Mouse (Mus musculus): ENCODE results near the gene Zfp87.

Zfp87 gene

DNA sequence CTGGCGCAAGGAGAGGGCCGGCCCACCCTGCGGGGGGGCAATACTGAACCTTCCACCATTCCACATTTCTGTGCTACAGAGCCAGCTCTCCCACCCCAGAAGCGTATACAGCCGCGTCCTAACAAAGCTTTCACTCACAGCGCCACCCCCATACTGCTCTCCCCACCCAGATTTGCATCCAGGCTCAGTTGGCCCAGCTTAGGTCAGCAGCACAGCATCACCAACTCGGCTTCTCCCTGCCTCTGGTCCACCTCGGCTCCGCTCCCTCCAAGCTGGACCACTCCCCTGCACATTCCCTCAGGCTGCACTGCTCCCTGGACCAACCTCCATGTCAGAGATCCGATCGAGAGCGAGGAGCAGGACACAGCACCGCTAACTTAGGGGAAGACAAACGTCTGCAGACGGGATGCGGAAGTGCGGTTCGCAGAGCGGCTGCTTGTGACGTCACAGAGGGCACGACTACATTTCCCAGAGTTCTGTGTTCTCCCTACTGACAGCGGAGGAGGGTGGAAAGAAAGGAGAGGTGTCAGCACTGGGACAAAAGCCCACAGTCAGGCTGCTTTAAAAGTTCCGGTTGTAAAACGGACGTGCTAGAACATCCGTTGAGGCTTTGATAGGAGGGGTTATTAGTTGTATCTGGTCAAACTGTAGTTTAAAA is at the start of gene Zfp87, which contains the start of gene Gm26965:
Gene Zfp87, minus strand, starts transcription at position 425 of the 658 bp plus-strand sequence.
Gene Gm26965, minus strand, starts transcription at position 399 of the 658 bp plus-strand sequence.
- peak; percentile 92 for DNase-seq

DNA sequence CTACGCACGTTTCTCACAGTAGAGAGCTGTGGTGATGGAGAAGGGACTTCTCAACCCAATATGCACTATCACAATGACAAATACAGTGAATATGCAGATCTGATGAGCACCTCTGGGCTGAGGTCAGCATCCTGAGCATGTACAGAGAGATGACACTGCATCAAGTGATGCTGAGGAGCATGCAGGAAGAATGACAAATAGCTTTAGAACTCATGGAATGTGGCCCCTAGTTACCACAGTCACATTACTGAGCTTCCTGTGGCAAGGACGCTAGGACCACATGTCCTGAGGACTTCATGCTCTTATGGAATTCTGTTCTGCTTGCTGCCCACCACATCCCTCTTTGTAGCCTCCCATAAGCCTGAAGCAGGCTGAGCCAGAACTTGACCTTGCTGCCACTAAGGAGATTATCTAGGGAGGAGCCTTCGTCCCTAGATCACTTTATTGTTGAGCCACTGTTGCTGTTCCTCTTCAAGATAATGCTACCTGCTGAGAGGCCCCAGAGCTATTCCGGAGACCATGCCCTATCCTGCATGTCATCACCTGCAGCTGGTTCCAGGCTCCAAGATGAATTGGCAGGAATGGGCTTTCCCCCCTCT is 46.7 kb upstream of the Zfp87 start:
- DNase-seq, result no peak

DNA sequence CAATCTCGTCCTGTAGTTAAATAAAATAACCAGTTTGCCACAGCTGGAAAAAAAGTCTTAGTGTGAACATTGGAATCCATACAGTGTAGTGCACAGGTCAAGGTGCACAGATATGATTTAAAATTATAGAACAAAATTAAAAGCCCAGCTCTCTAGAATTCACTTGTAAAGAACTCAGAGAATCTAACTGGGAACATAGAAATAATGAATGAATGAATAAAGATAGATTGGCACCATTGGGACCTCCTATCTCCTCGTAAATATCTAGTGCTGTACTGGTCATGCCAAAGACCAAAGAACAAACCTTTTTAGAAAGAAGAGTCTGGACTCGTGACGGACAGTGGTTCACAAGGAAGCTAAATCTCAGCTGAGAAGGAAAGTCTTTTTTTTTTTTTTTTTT is 27.8 kb upstream of the Zfp87 start, which contains the start of gene Zfp748:
Gene Zfp748, minus strand, starts transcription at position 101 of the 400 bp plus-strand sequence.
- DNase-seq, result no peak

DNA sequence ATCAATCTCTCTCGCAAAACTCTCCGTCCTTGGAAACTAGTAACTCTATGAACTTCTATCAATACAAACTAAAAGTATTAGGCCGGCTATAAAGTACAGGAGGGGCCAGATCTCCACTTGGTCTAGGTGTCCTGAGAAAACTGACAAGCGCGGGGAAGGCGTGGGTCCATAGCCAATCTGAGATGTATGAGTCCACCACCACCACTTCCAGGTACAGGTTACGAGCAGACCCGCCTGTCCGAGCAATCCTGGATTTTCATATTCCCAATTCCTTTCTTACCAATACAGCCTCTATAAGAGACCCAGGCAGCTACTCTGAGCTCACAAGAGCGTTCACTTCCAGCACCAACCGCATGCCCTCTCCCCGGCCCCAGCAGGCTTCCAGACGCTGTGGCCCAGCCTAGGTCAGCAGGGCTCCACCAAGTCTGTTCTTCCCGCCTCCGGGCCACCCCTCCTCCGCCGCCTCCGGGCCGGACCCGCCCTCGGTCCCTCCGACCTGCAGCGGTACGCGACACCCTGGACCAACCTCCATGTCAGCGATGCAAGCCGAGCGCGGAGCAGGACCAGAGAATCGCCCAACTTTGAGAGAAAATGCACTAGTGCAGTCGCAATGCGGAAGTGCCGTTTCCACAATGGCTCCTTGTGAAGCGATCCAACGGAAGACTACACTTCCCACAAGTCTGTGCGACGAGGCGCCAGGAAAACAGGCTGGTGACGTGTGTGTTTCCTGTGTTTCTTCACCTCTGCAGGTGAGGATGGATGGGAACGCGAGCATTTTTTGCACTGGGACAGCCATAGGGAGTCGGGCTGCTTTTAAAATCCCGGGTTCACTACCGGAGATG is 26.7 kb upstream of the Zfp87 start:
- peak; percentile 90 for DNase-seq

DNA sequence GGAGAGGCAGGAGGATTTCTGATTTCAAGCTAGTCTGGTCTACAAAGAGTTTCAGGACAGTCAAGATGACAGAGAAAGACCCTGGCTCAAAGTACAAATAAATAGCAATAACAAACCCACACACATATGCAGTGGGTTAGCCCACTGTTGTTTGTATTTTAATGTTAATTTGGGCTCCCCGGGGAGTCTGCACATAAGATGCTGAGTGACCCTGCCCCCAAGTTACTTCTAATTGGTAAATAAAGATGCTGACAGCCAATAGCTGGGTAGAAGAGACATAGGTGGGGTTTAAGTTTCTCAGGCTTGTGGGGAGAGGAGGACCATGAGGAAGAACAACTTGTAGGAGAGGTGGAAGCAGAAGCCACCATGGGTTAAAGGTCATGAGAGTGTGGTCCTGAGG is 20.0 kb upstream of the Zfp87 start:
- DNase-seq, result no peak

DNA sequence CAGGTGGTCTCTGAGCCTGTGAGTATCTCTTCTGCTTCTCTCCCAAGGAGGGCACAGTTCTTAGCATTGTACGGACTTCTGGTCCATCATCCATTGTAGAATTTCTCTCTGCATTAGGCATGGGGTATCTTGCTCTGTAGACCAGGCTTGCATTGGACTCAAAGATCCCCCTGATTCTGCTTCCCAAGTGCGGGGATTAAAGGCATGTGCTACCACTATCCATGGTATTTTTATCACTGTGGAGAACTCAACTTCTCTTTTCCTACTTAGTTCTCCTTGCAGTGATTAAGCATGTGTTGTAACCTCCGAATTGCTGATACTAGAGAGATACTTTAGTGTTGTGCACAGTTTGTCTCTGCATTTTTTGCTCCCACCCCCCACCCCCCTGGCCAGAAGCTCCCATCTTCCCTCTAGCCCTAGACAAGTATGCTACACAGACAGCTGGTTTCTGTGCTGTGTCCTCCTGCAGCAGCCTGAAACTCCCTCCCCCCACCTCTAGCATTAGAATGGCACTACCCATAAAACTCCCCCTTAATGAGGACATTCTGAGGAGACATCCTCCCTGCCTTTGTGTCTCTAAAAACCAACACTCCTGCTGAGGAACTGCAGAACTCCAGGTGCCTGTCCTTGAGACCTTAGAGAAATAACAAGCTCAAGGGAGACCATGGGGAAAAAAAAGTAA is 1.2 kb upstream of the Zfp87 start:
- DNase-seq, result no peak

DNA sequence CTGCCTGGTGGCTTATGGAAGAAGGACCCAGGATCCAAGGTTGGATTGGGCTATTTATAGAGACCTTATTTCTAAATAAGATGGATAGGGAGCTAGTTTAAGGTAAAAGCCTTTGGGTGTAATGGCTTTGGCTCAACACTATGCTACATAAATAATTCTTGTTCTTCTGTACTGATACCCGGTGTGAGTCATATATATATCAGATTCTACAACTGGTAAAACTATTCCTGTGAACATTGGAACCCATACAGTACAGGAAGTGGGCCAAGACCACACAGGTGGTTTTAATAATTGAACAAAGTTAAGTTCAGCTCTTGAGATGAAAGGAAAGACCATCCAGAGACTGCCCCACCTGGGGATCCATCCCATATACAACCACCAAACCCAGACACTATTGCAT is 25.1 kb downstream of the Zfp87 start:
- no peak for DNase-seq

DNA sequence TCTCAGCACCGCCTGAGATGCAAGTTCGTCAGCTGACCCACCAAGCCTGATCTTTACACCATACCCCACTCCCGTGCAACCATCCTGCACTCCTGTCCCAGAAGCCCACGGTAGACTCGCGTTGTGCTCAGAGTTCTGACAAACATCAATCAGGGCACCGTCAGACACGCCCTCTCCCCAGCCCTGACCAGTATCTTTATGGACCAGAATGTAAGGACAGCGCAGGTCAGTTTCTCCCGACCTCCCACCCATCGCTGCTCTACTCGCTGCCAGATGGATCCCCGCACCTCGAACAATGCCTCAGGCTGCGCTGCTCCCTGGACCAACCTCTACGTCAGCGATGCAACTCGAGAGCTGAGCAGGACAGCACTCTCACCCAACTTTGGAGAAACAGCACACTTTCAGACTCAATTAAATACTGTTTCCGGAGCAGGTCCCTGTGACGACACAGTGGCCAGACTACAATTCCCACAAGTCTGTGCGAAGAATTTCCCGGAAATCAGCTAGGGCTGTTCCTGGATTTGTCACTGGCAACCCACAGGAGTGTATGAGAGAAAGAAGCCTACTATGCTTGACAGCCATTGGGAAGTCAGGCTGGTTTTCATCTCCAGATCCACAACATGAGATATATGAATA is 25.8 kb downstream of the Zfp87 start, which contains the start of gene Zfp58:
Gene Zfp58, minus strand, starts transcription at position 472 of the 636 bp plus-strand sequence.
- DNase-seq, result peak; percentile 86

DNA sequence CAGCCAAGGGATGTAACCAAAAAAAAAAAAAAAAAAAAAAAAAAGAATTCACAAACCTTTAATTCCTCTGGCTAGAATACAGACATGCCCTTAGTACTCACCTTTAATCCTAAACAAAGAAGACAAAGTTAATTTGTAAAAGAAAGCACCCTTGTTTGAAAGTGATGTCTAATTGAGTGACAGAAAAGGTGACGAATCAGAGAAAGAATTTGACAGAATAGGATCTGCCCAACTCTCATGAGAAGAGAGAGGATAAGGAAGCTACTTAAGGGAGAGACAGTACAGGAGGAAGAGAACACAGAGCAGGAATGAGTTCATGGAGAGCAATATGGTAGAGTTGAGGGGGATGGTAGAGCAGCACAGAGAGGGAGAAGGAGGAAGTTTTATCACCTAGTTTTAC is 30.3 kb downstream of the Zfp87 start:
- DNase-seq, result no peak

DNA sequence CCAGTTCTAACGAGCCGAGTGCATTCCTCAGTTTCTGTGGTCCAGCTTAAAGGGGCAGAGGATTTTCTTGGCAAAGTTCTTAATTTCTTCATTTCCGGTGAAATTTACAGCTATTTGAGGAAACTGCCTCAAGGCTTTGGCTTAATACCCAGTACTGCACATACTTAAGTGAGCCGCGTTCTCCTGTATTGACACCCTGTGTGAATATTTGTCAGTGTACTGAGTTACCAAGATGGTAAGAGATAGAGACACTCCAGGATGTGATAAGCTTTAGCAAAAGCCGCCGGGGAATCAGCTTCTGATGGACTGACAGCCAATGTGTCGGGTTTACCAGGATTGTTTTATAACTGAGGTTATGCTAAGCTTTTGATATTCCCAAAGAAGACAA is 41.6 kb downstream of the Zfp87 start:
- DNase-seq, result no peak

DNA sequence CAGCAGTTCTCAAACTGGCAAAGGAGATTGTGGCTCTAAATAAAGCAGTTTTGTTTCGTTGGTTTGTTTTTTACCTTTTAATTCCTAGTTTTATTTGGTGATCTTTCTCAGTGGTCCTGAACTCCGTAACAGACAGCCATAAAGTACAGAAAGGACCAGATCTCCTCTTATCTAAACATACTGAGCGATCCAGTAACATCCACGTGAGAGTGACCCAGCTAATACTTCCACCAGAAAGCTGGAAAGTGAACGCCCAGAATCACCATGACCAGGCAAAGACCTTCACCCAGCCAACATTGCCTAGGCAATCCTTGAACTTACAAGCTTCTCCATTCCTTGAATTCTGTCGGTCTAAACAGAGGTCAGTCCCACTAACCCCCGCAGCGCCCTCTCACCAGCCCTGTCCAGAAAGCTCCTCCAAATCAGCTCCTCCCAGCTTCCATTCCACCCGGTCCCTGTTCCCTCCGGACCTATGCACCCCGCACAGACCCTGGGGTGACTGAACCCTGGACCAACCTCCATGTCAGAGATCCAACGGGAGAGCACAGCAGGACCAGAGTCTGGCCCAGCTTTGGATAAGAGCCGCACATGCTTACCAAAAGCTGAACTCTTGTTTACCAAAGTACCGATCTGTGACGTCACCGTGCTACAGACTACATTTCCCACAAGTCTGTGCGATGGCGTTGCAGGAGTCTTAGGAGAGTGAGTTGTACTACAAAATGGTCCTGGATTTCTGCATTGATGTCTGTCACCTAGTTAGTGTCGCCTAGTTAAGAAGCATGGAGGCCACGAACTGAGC is 42.2 kb downstream of the Zfp87 start, which contains the start of gene Zfp874b:
Gene Zfp874b, minus strand, starts transcription at position 634 of the 799 bp plus-strand sequence.
- DNase-seq, result peak; percentile 91

DNA sequence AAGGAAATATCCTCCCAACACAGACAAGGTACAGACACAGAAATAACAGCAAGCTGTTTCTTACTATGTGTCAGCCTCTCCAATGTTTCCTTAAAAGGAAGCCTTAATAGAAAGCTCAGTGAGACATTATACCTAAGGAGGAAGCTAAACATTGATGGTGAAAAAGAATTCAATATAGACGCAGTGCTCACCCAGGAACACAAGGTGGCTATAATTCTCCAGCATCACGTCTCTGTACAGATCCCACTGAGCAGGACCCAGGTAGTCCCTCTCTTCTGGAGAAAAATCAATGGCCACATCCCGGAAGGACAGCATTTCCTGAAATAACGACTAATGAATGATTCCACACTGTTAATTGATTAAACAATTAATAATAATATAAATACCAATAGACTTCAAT is 44.4 kb downstream of the Zfp87 start:
- DNase-seq, result no peak

DNA sequence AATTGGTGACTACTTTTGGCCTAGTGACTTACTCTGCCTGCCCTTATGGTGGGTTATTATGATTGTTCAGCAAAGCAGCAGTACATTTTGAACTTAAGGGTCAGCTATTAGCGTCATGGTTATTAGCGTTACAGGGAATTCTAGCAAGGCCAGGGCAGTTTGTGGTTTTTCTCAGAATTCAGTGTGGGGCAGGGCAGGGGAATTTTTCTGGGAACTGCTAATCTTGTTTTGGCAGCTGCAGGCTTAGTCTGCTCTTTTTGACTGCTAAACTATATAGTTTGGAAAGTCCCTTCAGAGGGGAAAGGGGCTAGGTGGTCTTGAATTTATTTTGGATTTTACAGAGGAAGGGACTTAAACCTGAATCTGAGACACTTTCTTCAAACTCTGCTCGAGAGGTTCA is 56.7 kb downstream of the Zfp87 start:
- DNase-seq, result no peak
